Mouse (Mus musculus): Measurements from ENCODE around the gene Cdc37l1. TPM values are rescaled to one million over a fixed set of nuclear protein-coding genes. Genes with fewer than 3 reads are reported as not detected.

The Cdc37l1 gene
- polyA plus RNA-seq, 1 experiment, result 26.8 TPM

DNA sequence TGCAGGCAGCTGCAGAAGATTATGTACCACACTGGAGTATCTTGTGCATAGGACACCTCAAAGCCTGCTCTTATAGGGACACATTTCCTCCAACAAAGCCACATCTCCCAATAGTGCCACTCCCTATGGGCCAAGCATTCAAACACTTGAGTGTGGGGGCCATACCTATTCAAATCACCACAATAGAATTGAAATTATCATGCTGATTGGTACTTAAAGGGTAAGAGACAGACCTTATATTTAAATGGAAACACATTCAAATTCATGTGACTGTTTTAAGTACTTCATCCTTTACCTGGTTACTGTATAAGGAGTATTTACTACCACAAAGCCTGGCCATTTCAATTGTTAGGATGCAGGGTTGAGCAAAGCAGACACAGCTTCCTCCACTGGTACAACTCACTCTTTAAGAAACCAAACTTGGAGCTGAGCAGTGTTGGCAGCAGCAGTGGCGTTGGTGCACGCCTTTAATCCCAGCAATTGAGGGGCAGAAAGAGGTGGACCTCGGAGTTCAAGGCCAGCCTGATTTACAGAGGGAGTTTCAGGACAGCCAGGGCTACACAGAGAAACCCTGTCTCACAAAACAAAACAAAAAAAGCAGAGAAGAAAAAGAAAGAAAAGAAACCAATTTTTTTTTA lies 18.0 kb downstream of the Cdc37l1 start:
- H3K36me3 ChIP-seq (ENCODE audit: control insufficient read depth, insufficient read depth, low read length), result peaks cover 1% of the 10 kb centered on the region
- H3K27ac ChIP-seq (ENCODE audit: control insufficient read depth, insufficient read depth, low read depth, low read length), result no peak overlapping the region

DNA sequence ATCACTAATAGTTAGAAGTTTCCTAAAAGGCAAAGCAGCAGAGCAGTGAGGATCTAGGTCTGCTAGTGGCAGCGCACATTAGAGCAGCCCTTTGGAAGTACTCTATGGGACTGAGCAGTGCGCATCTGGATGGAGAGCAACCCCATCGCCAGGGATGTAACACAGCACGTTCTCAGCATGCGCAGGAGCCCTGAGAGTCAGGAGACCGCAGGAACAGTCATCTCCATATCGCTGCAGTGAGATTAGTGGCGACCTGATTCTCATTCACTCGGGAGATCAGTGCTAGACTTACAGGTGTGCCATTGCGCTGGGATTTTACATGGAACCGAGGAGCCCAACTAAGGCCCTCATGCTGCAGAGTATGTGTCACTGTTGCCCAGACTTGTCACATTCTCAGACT lies 18.9 kb downstream of the Cdc37l1 start:
- no peak overlapping the region for H3K4me3 ChIP-seq (ENCODE audit: control insufficient read depth, low read depth, low read length)
- H3K27ac ChIP-seq (ENCODE audit: control insufficient read depth, insufficient read depth, low read depth, low read length), result no peak overlapping the region
- peaks cover 2% of the 10 kb centered on the region for H3K36me3 ChIP-seq (ENCODE audit: control insufficient read depth, insufficient read depth, low read length)
- TF ChIP-seq POLR2A (IDR thresholded peaks at IDR 0.05; ENCODE audit: control insufficient read depth, low read depth, low read length) (no peak), CTCF (IDR thresholded peaks at IDR 0.05; ENCODE audit: control insufficient read depth, insufficient read depth, insufficient replicate concordance, low read depth, low read length) (no peak)
- H3K27me3 ChIP-seq (ENCODE audit: control insufficient read depth, insufficient read depth, low read length), result no peaks in the 10 kb centered on the region
- H3K4me1 ChIP-seq (ENCODE audit: control insufficient read depth, insufficient read depth, low read length), result no peaks in the 10 kb centered on the region

More for the DNA sequence above, 18.0 kb downstream of the Cdc37l1 start:
- no peaks in the 10 kb centered on the region for H3K27me3 ChIP-seq (ENCODE audit: control insufficient read depth, insufficient read depth, low read length)
- no peak for TF ChIP-seq POLR2A (IDR thresholded peaks at IDR 0.05; ENCODE audit: control insufficient read depth, low read depth, low read length)
- no peak for TF ChIP-seq CTCF (IDR thresholded peaks at IDR 0.05; ENCODE audit: control insufficient read depth, insufficient read depth, insufficient replicate concordance, low read depth, low read length)
- no peak overlapping the region for H3K4me3 ChIP-seq (ENCODE audit: control insufficient read depth, low read depth, low read length)
- H3K4me1 ChIP-seq (ENCODE audit: control insufficient read depth, insufficient read depth, low read length), result no peaks in the 10 kb centered on the region

DNA sequence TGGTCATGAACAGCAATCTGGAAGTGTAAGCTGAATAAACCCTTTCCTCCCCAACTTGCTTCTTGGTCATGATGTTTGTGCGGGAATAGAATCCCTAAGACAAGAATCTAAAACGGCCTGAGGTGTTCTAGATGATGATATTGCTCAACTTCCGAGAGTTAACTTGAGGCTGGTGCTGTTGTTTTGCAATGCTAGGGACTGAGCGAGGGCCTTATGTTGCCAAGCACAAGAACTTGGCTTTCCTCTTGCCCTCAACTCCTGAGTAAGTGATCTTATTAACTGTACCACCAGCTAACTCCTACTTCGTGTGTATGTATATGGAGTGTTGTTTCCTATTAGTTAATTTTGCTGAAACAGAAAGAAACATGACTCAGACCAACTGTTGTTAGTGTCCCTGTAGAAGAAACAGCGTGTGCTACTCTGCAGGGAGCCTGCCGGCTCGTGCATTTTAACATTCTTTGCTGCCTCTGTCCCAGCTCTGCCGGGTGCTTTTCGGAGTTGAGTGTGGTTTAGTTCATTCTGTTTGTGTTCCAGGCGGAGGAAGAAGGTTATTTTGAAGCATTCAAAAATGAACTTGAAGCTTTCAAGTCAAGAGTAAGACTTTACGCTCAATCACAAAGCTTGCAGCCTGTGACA lies 21.3 kb downstream of the Cdc37l1 start:
- Histone ChIP-seq H3K27me3 (ENCODE audit: control insufficient read depth, insufficient read depth, low read length) (no peaks in the 10 kb centered on the region), H3K36me3 (ENCODE audit: control insufficient read depth, insufficient read depth, low read length) (peaks cover 3% of the 10 kb centered on the region; the same call in 1 of the 2 replicates), H3K4me3 (ENCODE audit: control insufficient read depth, low read depth, low read length) (no peak overlapping the region), H3K4me1 (ENCODE audit: control insufficient read depth, insufficient read depth, low read length) (no peaks in the 10 kb centered on the region), H3K27ac (ENCODE audit: control insufficient read depth, insufficient read depth, low read depth, low read length) (no peak overlapping the region)
- TF ChIP-seq POLR2A (IDR thresholded peaks at IDR 0.05; ENCODE audit: control insufficient read depth, low read depth, low read length) (no peak), CTCF (IDR thresholded peaks at IDR 0.05; ENCODE audit: control insufficient read depth, insufficient read depth, insufficient replicate concordance, low read depth, low read length) (no peak)

DNA sequence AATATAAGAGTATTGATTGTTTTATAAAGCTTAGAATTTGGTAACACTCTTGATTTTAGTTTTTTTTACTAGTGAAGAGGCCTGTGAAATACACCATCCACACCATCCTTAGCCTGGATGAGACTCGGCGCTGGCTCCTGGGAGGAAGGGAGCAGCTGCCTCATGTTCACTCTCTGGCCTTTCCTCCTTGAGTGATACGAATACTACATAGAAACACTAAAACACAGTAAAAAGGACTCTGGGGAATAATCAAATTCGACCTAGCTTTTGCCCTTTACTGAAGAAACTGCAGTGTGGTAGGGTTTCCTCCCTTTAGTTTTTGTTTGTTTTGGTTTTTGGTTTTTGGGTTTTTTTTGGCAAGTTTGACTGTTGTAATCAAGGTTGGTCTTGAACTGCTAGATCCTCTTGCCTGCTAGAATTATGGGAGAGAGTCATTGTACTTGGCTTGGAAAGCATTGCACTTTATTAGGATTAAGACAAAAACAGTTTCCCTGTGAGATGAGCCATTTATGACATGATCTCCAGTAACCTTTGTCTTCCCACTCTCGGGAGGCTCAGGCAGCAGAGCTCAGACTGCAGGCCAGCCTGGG lies 24.4 kb downstream of the Cdc37l1 start:
- Histone ChIP-seq H3K4me1 (ENCODE audit: control insufficient read depth, insufficient read depth, low read length) (no peaks in the 10 kb centered on the region), H3K36me3 (ENCODE audit: control insufficient read depth, insufficient read depth, low read length) (peaks cover 3% of the 10 kb centered on the region; the same call in 1 of the 2 replicates), H3K27ac (ENCODE audit: control insufficient read depth, insufficient read depth, low read depth, low read length) (no peak overlapping the region), H3K4me3 (ENCODE audit: control insufficient read depth, low read depth, low read length) (no peak overlapping the region), H3K27me3 (ENCODE audit: control insufficient read depth, insufficient read depth, low read length) (no peaks in the 10 kb centered on the region)
- TF ChIP-seq CTCF (IDR thresholded peaks at IDR 0.05; ENCODE audit: control insufficient read depth, insufficient read depth, insufficient replicate concordance, low read depth, low read length), result no peak
- no peak for TF ChIP-seq POLR2A (IDR thresholded peaks at IDR 0.05; ENCODE audit: control insufficient read depth, low read depth, low read length)

DNA sequence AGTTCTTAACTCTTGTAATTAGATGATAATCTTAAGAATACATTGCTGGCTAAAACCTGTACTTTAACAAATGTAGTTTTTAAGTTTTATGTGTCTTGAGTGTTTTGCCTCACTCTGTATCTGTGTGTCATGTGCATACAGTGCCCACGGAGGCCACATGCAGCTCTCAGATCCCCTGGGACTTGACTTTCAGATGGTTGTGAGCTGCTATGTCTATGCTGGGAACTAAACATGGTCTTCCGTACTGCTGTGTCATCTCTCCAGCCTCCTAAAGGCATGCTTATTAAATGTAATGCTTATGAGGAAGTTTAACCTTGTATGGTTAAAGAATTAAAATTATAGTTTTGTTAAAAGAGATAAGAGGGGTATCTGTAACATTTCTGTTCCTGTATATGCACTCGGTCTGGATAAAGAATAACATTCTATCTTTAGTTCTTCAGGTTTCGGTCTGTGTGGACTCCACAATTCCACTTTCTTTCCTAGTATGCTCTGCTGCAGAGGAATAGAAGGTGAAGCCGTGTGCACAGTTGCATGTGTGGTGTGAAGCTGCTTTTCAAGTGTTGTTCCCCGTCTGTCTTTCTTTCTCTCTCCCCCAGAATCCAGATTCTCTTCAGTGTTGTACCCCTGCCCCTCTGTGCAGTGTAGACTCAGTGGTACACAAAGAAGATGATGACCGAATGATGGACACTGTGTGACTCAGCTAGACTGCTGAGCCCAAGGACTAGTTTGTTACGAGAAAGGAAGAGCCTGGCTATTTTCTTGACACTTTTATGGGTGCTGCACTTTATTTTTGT lies 25.5 kb downstream of the Cdc37l1 start:
- TF ChIP-seq CTCF (IDR thresholded peaks at IDR 0.05; ENCODE audit: control insufficient read depth, insufficient read depth, insufficient replicate concordance, low read depth, low read length), result no peak
- TF ChIP-seq POLR2A (IDR thresholded peaks at IDR 0.05; ENCODE audit: control insufficient read depth, low read depth, low read length), result no peak
- H3K4me1 ChIP-seq (ENCODE audit: control insufficient read depth, insufficient read depth, low read length), result no peaks in the 10 kb centered on the region
- no peaks in the 10 kb centered on the region for H3K27me3 ChIP-seq (ENCODE audit: control insufficient read depth, insufficient read depth, low read length)
- peak overlapping the region; percentile 49 for H3K27ac ChIP-seq (ENCODE audit: control insufficient read depth, insufficient read depth, low read depth, low read length)
- no peak overlapping the region for H3K4me3 ChIP-seq (ENCODE audit: control insufficient read depth, low read depth, low read length)
- peaks cover 3% of the 10 kb centered on the region for H3K36me3 ChIP-seq (ENCODE audit: control insufficient read depth, insufficient read depth, low read length)

DNA sequence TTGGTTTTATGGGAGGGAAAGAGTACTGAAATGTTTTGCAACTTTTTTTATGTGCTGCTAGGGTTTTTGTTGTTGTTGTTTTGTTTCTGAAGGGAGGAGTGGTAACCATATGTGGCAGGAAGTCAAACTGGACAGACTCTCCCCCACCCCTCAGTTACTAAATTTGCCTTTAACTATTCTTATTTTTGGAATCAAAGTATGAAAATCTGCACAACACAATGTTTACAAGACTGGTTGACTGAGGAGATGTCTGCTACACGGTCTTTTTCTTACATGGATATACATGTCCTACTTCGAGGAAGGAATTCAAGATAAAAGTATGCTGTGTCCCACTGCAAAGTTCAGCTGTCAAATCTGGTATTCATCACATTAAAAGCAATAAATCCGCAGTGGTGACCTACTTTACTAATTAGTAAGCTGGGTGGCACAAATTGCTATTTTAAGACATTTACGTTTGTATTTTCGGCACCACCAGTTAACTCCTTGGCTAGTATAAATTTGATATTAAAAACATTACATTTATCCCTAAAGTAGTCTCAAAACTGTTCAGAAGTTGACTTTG lies 26.1 kb downstream of the Cdc37l1 start:
- no peaks in the 10 kb centered on the region for H3K4me1 ChIP-seq (ENCODE audit: control insufficient read depth, insufficient read depth, low read length)
- H3K27me3 ChIP-seq (ENCODE audit: control insufficient read depth, insufficient read depth, low read length), result no peaks in the 10 kb centered on the region
- TF ChIP-seq CTCF (IDR thresholded peaks at IDR 0.05; ENCODE audit: control insufficient read depth, insufficient read depth, insufficient replicate concordance, low read depth, low read length) (no peak), POLR2A (IDR thresholded peaks at IDR 0.05; ENCODE audit: control insufficient read depth, low read depth, low read length) (no peak)
- H3K36me3 ChIP-seq (ENCODE audit: control insufficient read depth, insufficient read depth, low read length), result peaks cover 3% of the 10 kb centered on the region
- H3K27ac ChIP-seq (ENCODE audit: control insufficient read depth, insufficient read depth, low read depth, low read length), result peak overlapping the region; percentile 49; the same call in 1 of the 2 replicates
- H3K4me3 ChIP-seq (ENCODE audit: control insufficient read depth, low read depth, low read length), result no peak overlapping the region
